Mouse (Mus musculus): Measurements from ENCODE around the gene Ccnjl. TPM values are rescaled to one million over a fixed set of nuclear protein-coding genes. Genes with fewer than 3 reads are reported as not detected.

Gene Ccnjl
- polyA plus RNA-seq, 1 experiment from 2014 or later = 32.9 TPM

DNA sequence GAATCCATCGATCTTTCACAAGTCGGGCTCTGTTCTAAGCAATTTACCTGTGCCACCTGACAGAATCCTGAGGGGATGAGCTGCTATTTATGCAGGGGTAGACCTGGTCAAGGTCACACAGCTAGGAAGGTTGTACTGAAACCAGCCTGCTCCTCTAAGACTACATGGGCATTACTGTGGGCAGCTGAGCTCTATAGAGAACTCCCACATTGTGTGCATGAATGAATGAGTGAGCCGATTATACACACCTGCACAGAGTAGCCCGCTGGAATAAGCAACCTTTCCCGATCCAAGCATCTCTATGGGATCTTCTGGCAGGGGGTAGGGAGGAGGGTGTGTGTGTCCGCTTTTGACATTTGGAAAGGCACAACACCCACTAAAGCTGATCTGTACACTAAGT, 104.6 kb downstream of the Ccnjl start:
- 73% methylated on average over 6 of the region's 6 CpGs for WGBS
- TF ChIP-seq CTCF (IDR thresholded peaks at IDR 0.05; ENCODE audit: low read depth) = no peak
- no peaks in the 10 kb centered on the region for H3K27me3 ChIP-seq (ENCODE audit: insufficient read depth, low read length)
- H3K4me2 ChIP-seq = no peak overlapping the region
- H3K27ac ChIP-seq (ENCODE audit: low read depth) = no peak overlapping the region
- no peak for DNase-seq
- ATAC-seq (ENCODE audit: insufficient read depth) = peak; percentile 3; the same call in 1 of the 2 replicates
- no peaks in the 10 kb centered on the region for H3K36me3 ChIP-seq (ENCODE audit: insufficient read depth)
- H3K9me3 ChIP-seq (ENCODE audit: low read depth, low read length) = no peaks in the 10 kb centered on the region
- peaks cover 8% of the 10 kb centered on the region; the same call in 1 of the 2 replicates for H3K4me1 ChIP-seq (ENCODE audit: insufficient read depth)
- H3K4me3 ChIP-seq (ENCODE audit: low read depth, low read length) = no peak overlapping the region
- H3K9ac ChIP-seq = no peak overlapping the region

GRCm38 (mm10) chr11:43633658-43634401, 105.2 kb downstream of the Ccnjl start:
- peak overlapping the region; percentile 50 for H3K4me2 ChIP-seq
- DNase-seq = peak; percentile 90
- peak; percentile 84 for ATAC-seq (ENCODE audit: insufficient read depth)
- H3K4me3 ChIP-seq (ENCODE audit: low read depth, low read length) = no peak overlapping the region
- H3K36me3 ChIP-seq (ENCODE audit: insufficient read depth) = no peaks in the 10 kb centered on the region
- H3K9ac ChIP-seq = peak overlapping the region; percentile 37; the same call in 1 of the 2 replicates
- H3K27me3 ChIP-seq (ENCODE audit: insufficient read depth, low read length) = no peaks in the 10 kb centered on the region
- TF ChIP-seq CTCF (IDR thresholded peaks at IDR 0.05; ENCODE audit: low read depth) = peak; percentile 16; the same call in 1 of the 2 replicates
- 10% methylated on average over 19 of the region's 19 CpGs for WGBS
- H3K4me1 ChIP-seq (ENCODE audit: insufficient read depth) = peaks cover 8% of the 10 kb centered on the region; the same call in 1 of the 2 replicates
- H3K27ac ChIP-seq (ENCODE audit: low read depth) = peak overlapping the region; percentile 44
- no peaks in the 10 kb centered on the region for H3K9me3 ChIP-seq (ENCODE audit: low read depth, low read length)

Other genes with a start within 250 kb of the Ccnjl start
- gene Pttg1, start 102.5 kb upstream of the Ccnjl start, polyA plus RNA-seq (2014; fragmentation: Nextera tagmentation; extraction: Ambion mirVana) = 82.5 and 87.6 TPM in 2 replicates
- gene Slu7, start 95.0 kb upstream of the Ccnjl start, polyA plus RNA-seq (2014; fragmentation: Nextera tagmentation; extraction: Ambion mirVana) = 47.9 and 50.1 TPM in 2 replicates
- gene C1qtnf2, start 54.5 kb upstream of the Ccnjl start, polyA plus RNA-seq (2014; fragmentation: Nextera tagmentation; extraction: Ambion mirVana) = 2.1 and 2.2 TPM in 2 replicates
- gene 4933415A04Rik, start 58.3 kb downstream of the Ccnjl start, polyA plus RNA-seq (2014; fragmentation: Nextera tagmentation; extraction: Ambion mirVana) = 6.9 and 7.6 TPM in 2 replicates
- gene Fabp6, start 72.8 kb downstream of the Ccnjl start, polyA plus RNA-seq (2014; fragmentation: Nextera tagmentation; extraction: Ambion mirVana) = not detected in 2 replicates
- gene Pwwp2a, start 153.2 kb downstream of the Ccnjl start, polyA plus RNA-seq (2014; fragmentation: Nextera tagmentation; extraction: Ambion mirVana) = 40.3 and 47.1 TPM in 2 replicates
- 70.0 and 74.3 TPM in 2 replicates for gene Ttc1, start 219.2 kb downstream of the Ccnjl start, polyA plus RNA-seq (2014; fragmentation: Nextera tagmentation; extraction: Ambion mirVana)

All from lung, embryonic 14.5 days (tissue).